ENCODE assay signal across 18 mouse cellular contexts in the genomic region with DNA sequence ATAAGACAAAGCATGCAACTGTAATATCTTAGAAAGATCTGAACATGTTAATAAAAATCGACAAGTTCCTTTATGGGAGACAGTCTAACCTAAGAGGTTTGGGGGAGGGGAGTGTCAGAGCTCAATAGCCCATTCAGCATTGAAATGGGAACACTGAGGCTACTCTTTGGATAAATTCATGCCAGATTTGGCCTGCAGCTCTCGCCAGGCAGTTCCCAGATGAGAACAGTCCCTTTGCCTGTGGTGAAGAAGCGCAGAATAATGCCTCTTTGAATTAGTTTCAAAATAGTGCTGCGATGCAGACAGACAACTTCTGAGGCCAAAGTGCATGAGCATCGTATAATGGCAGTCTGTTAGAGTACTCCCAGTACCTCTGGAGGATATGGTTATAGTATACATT.
DNase-seq lines count a peak whose midpoint lies in the region; ATAC-seq lines count a peak whose summit lies in the region.
"Had no signal": no experiment of that assay in that cellular context is flagged by ENCODE, and none has a peak within 500 bp of the region (broad histone marks: within the 10 kb centered on the region; RNA-seq: fewer than 3 reads in every experiment).

No protein-coding gene starts in this region.

- H3K9ac ChIP-seq in hindbrain, embryonic 16.5 days (ENCODE audit: low read depth, low read length), result no peak overlapping the region
- no peak overlapping the region for H3K9ac ChIP-seq in hindbrain, embryonic 11.5 days (ENCODE audit: low read depth, low read length)
- H3K9ac ChIP-seq: hindbrain, embryonic 14.5 days; liver, embryonic 12.5 days; lung, embryonic 14.5 days; midbrain, embryonic 15.5 days had no signal

- no peak overlapping the region for H3K4me2 ChIP-seq in hindbrain, embryonic 16.5 days (ENCODE audit: low read length)
- no peak overlapping the region for H3K4me2 ChIP-seq in hindbrain, embryonic 11.5 days (replicated peaks; ENCODE audit: low read depth, low read length)
- H3K4me2 ChIP-seq: hindbrain, embryonic 14.5 days; liver, embryonic 12.5 days; lung, embryonic 14.5 days; midbrain, embryonic 15.5 days had no signal

- H3K4me3 ChIP-seq in hindbrain, embryonic 16.5 days (ENCODE audit: low read length), result no peak overlapping the region
- H3K4me3 ChIP-seq in hindbrain, embryonic 11.5 days (ENCODE audit: low read depth, low read length), result no peak overlapping the region
- H3K4me3 ChIP-seq: layer of hippocampus, adult 2 months; liver, embryonic 12.5 days; midbrain, embryonic 15.5 days had no signal

- WGBS in hindbrain, embryonic 16.5 days, result 50% methylated on average over 5 of the region's 5 CpGs
- WGBS in hindbrain, embryonic 11.5 days, result 65% methylated on average over 5 of the region's 5 CpGs

- no peak for DNase-seq in hindbrain, embryonic 11.5 days (ENCODE audit: low spot score)
- DNase-seq in right cerebral cortex, adult 18-20 months, result peak; percentile 2
- no peak for DNase-seq in right cerebral cortex, postnatal 4 days
- DNase-seq in layer of hippocampus, postnatal 10 days (ENCODE audit: low spot score in 2 of 2), result peak; percentile 14 to 20
- DNase-seq in thymus, postnatal 25 days, result no peak
- DNase-seq in urinary bladder, postnatal 14 days (ENCODE audit: low spot score), result no peak
- DNase-seq: adrenal gland, postnatal 25 days; cerebellum, adult 8-10 months; gastrocnemius, postnatal 14 days; lung, embryonic 14.5 days; thymus, postnatal 4 days had no signal

- peak; percentile 70; the same call in 1 of the 2 replicates for ATAC-seq in hindbrain, embryonic 16.5 days
- ATAC-seq in hindbrain, embryonic 11.5 days (ENCODE audit: low FRiP score), result no peak
- ATAC-seq: intestine, postnatal 0 days; liver, embryonic 12.5 days; midbrain, embryonic 15.5 days had no signal

- H3K27ac ChIP-seq in hindbrain, embryonic 16.5 days (ENCODE audit: low read depth, low read length), result no peak overlapping the region
- H3K27ac ChIP-seq in hindbrain, embryonic 11.5 days (ENCODE audit: low read depth, low read length), result no peak overlapping the region
- H3K27ac ChIP-seq: hindbrain, embryonic 14.5 days; kidney, postnatal 0 days; layer of hippocampus, adult 2 months; liver, embryonic 12.5 days; midbrain, embryonic 15.5 days had no signal

- no peaks in the 10 kb centered on the region for H3K27me3 ChIP-seq in hindbrain, embryonic 16.5 days (replicated peaks; ENCODE audit: control insufficient read depth, insufficient read depth, low read length)
- no peaks in the 10 kb centered on the region for H3K27me3 ChIP-seq in hindbrain, embryonic 11.5 days (ENCODE audit: control insufficient read depth, insufficient read depth, low read length)
- H3K27me3 ChIP-seq: liver, embryonic 12.5 days; midbrain, embryonic 15.5 days had no signal

- no peaks in the 10 kb centered on the region for H3K4me1 ChIP-seq in hindbrain, embryonic 16.5 days (ENCODE audit: control insufficient read depth, insufficient read depth, low read depth, low read length)
- no peaks in the 10 kb centered on the region for H3K4me1 ChIP-seq in hindbrain, embryonic 11.5 days (replicated peaks; ENCODE audit: control insufficient read depth, insufficient read depth, low read length)
- H3K4me1 ChIP-seq: liver, embryonic 12.5 days; midbrain, embryonic 15.5 days had no signal

- H3K9me3 ChIP-seq in hindbrain, embryonic 16.5 days (ENCODE audit: control insufficient read depth, low read length), result no peaks in the 10 kb centered on the region
- H3K9me3 ChIP-seq in hindbrain, embryonic 11.5 days (ENCODE audit: control insufficient read depth, low read length), result no peaks in the 10 kb centered on the region
- H3K9me3 ChIP-seq: liver, embryonic 12.5 days; midbrain, embryonic 15.5 days had no signal

- H3K36me3 ChIP-seq in hindbrain, embryonic 16.5 days (ENCODE audit: control insufficient read depth, insufficient read depth, low read length), result no peaks in the 10 kb centered on the region
- no peaks in the 10 kb centered on the region for H3K36me3 ChIP-seq in hindbrain, embryonic 11.5 days (ENCODE audit: control insufficient read depth, insufficient read depth, low read length)
- H3K36me3 ChIP-seq: liver, embryonic 12.5 days; midbrain, embryonic 15.5 days had no signal

Comparison
In these comparisons a context has a peak if more than half of its experiments do, and no peak if none do; other contexts are left out.
1. DNase-seq: peak in right cerebral cortex, adult 18-20 months (single experiment) and layer of hippocampus, postnatal 10 days (2 of 2); none in hindbrain, embryonic 11.5 days (single experiment), right cerebral cortex, postnatal 4 days (single experiment), thymus, postnatal 25 days (single experiment) and urinary bladder, postnatal 14 days (single experiment).